Mouse (Mus musculus) frontal cortex, postnatal 36 days (tissue): Measurements from ENCODE around the gene Gm21983.

Experiments
- DNase-seq, 2 experiments: peaks; one replicate each; pipeline ENCODE4 v3.0.0; 2022; ENCODE audit warnings: low spot score in 2 of 2

The Gm21983 gene

DNA sequence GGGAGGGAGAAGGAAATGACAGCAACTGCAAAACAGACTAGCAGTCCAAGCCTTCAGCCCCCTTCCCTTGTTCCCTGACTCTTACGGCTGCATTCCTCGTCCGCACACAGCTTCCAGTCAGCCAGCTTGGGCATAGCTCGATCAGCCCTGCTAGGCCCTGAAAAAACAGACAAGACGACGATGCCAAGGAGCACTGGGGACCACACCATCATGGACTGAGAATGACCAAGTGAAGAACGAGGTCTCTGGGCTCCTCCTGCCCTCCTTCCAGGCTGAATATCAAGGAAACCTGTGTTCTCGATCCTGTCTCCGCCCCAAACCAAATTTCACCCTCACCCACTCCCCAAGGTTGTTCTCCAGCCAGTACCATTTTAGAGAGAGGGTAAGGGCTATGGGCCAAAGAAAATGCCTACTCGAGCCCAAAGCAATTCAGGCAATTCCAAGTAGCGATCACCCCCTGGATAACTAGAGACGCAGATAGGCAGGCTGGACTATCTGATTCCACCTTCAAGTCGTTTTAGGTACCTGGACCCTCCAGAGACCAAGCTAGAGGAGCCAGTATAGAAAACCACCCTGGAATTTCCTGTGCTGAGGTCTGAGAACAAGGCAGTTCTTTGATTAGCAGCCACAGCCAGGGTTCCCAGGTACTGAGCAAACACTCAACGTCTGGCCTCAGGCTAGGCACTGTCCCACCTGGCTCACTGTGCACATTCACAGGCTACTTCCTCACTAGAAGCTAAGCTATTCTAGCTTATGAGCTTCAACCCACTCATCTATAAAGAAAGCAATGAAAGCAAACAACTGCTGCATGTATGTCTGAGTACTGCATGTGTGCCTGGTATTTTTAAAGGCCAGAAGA, at the start of gene Gm21983, which contains the start of gene Mia:
TSS of gene Gm21983 (minus strand) at position 250 of the 859 bp plus-strand sequence.
TSS of gene Mia (minus strand) at position 321 of the 859 bp plus-strand sequence.
- no peak for DNase-seq

GRCm38 (mm10) chr7:27228865-27229264, 48.0 kb upstream of the Gm21983 start:
- DNase-seq = no peak

GRCm38 (mm10) chr7:27228281-27228821, 47.5 kb upstream of the Gm21983 start, which contains the start of gene Itpkc:
Gene Itpkc, minus strand, starts transcription at chr7:27228661.
- DNase-seq = peak; percentile 88 to 91

- DNase-seq = no peak
Observed at GRCm38 (mm10) chr7:27227676-27228075, 46.8 kb upstream of the Gm21983 start.

GRCm38 (mm10) chr7:27227276-27227675, 46.4 kb upstream of the Gm21983 start:
- DNase-seq = no peak

DNA sequence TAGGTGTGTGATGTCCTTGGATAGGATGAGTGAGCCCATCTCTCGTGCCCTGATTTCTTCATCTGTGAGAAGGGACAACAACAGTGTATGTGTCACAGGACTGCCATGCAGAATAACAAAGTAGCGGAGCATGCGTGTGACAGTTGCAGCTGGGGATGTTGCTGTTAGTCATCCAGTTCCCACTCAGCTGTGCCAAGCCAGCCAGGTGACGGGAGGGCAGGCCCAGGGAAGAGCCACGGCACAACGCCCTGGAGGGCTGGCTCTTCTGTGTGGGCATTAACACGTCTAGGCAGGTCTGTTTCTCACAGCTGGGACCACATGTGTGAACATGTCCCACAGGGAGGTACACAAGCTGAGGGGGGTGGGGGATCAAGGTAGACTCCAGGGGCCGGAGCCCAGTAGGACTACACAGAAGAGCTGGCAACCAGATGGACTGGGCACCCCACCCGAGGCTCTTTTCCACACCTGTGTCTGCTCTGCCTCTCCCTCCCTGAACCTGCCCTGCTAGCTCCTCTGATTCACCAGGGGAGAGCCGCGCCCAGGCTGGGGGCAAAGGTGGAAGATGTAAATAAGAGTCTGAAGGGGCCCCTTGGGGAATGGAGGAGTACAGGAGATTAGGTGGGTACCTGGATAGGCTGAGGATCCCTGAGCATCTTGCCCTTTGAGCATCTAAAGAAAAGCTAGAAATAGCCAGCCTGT, 44.1 kb upstream of the Gm21983 start:
- DNase-seq = peak in 1 of 2 experiments; percentile 34

DNA sequence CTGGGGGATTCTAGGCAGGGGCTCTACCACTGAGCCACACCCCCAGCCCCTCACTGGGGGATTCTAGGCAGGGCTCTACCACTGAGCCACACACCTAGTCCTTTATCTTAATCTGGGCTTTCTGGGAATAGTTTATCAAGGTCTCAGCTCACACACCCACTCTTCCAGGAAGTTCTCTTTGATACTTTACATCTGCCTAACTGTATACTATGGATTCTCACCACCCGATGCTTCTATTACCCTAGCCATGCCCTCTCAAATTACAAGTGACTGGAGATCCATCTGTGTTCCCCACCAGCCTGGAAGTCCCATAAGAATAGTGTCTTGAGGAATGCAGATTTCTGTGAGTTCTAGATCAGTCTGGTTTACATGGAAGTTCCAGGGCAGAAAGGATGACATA, 41.7 kb upstream of the Gm21983 start:
- no peak for DNase-seq

DNA sequence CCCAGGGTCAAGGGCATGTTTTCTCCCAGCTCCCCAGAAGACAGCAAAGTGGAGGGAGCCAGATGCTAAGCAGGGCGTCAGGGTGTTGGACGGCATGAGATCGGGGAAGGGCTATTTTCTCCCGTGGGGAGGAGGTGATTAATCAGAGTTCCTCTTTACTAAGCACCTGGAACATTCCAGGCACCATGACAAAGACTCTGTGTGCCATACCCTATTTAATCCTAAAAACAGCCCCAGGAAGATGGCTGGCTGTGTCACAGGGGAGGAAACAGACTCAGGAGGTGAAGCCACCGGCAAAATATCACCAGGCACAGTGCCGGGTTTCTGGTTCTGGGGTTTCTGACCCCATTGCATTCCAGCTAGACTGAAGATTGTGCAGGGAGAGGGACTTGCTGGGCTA, 41.1 kb upstream of the Gm21983 start:
- DNase-seq = no peak

DNA sequence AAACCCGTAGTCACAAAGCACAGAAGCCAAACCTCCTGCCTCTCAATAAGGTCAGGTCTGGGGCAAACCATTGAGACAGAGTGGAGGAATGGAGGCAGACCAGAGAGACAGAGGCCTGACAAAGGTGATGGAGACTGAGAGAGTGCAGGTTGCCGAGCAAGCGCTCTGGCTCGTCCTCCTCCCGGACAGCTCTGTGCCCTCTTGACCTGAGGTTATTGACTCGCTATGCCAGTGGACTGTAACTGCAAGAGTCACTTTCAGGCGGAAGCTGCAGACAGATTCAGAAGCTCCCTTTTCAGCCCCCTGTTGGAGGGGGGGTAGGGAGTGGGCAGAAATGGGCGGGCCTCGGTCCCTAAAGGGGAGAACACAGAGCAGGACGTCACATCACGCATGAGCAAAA, 39.1 kb upstream of the Gm21983 start:
- DNase-seq = no peak

- no peak for DNase-seq
Observed at GRCm38 (mm10) chr7:27218586-27218985, 37.7 kb upstream of the Gm21983 start.

- DNase-seq = no peak
Observed at GRCm38 (mm10) chr7:27212626-27213025, 31.7 kb upstream of the Gm21983 start.

- DNase-seq = no peak
Observed at GRCm38 (mm10) chr7:27203730-27204449, 23.0 kb upstream of the Gm21983 start.

GRCm38 (mm10) chr7:27198779-27199178, 17.9 kb upstream of the Gm21983 start:
- no peak for DNase-seq

GRCm38 (mm10) chr7:27198355-27198754, 17.5 kb upstream of the Gm21983 start:
- DNase-seq = no peak

GRCm38 (mm10) chr7:27197634-27198033, 16.7 kb upstream of the Gm21983 start:
- no peak for DNase-seq

DNA sequence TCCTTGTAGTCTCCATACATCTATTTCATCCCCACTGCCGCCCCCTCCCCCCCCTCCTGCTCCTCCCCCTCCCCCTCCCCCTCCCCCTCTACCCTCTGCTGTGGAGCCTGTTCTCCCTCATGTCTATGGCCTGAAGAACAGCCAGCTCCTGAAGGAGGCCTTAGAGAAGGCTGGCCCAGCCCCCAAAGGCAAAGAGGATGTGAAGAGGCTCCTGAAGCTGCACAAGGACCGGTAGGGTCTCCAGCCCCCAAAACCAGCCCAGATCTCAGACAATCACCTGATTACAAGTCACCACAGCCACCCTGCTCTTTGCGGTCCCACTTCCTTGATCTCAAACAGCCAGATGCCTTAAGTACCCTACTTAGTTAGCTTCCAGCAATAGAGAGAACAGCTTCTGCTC, 16.2 kb upstream of the Gm21983 start:
- DNase-seq = no peak

DNA sequence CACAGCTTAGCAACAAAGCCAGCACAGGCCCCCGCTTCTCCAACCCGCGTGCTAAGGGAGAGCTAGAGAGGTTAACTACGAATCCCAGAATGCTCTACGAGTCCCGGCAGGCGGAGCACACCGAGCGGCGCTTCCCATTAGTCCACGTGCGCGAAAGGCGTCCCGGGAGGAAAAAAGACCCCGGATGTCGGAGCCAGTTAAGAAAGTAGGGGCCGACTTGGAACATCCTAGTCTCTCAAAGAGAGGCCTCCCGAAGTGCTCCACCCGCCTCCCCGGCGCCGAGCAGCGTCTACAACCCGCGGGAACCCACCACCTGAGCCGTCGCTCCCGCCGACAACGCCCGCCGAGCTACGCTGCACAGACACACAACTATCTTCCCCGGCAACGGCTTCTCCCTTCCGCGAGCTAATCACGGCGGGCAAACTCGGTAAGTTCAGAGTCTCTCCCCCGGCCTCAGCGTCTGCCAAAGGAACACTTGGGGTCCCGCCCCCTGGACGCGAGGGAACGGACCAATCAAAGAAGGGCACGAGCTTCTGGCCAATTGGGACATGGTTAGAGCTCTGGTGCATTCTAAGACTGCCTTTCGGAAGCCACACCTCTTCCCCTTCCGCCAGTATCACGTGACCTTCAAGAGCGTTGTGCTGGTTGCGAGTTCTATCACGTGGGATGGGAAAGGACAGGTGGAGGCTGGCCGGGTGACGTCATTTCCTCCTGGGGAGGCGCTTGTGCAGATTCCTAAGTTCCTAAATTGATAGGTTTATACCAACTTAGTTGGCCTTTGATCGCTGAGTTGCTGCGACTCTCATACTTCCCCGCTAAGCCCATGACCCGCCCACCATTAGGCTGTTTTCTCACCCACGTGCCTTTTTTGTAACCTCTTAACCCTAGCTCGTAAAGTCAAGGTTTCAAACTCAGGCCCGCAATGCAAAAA, 15.1 kb upstream of the Gm21983 start, which contains the start of the genes BC024978 and Snrpa:
TSS of gene BC024978 (plus strand) at position 101 of the 931 bp plus-strand sequence.
TSS of gene Snrpa (minus strand) at position 591 of the 931 bp plus-strand sequence.
- DNase-seq = peak; percentile 96 to 99

- no peak for DNase-seq
Observed at GRCm38 (mm10) chr7:27193731-27194130, 12.8 kb upstream of the Gm21983 start.

- no peak for DNase-seq
Observed at GRCm38 (mm10) chr7:27192434-27192833, 11.5 kb upstream of the Gm21983 start.

DNA sequence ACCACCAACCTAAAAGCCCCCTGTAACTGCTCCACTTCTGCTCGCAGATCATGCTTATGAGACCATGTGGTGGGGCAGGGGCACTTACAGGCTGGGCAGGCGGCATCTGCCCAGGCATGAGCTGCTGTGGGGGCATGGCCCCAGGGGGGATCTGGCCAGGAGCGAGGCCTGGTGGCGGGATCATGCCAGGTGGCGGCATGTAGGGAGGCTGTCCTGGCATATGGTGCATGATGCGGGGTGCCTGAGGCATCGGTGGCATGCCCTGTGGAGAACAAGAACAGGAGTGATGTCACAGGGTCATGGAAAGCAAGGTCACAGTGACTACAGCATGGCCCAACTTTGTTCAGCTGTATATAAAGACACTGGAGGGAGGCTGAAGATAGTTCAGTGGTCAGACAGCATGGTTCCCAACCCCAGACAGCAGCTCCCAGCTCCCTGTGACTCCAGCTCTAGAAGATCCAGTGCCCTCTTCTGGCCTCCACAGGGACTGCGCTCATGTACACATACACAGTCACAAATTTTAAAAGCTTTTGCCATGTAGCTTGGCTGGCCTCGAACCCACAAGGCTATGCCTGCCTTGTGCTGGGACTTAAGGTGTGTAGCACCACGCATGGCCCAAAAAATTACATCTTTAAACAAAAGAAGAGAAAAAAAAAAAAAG, 8.5 kb upstream of the Gm21983 start:
- no peak for DNase-seq
